Mouse (Mus musculus) CH12.LX (cell line): ENCODE results near the gene 4930563M21Rik. TPM values are rescaled to one million over a fixed set of nuclear protein-coding genes. Genes with fewer than 3 reads are reported as not detected.
A peak's percentile ranks its signal among the peaks of the same experiment; 100 is the strongest.

ENCODE experiments used
- DNase-seq: peaks from one replicate; pipeline ENCODE4 v3.0.0-alpha.2; 2013; ENCODE audit errors: extremely low read depth
- H3K27ac ChIP-seq: 2 replicates; pipeline ENCODE4 v1.5.1; 2012; ENCODE audit warnings: low read depth, mild to moderate bottlenecking, control low read depth, moderate library complexity; ENCODE audit not compliant: insufficient read depth
- H3K27me3 ChIP-seq: replicated peaks from 2 replicates; pipeline ENCODE3; 2012; ENCODE audit warnings: inconsistent platforms
- H3K36me3 ChIP-seq, 2 experiments: replicated peaks in 1 of 2; 2 replicates each; pipeline versions ENCODE3 to v1.6.1; 2012; ENCODE audit warnings: inconsistent platforms in 1 of 2, low read length in 1 of 2, mild to moderate bottlenecking in 1 of 2, mixed read lengths in 1 of 2, moderate library complexity in 1 of 2; ENCODE audit not compliant: control insufficient read depth in 1 of 2, insufficient read depth in 1 of 2
- H3K4me1 ChIP-seq, 2 experiments: 2 replicates each; pipeline ENCODE4 v1.6.1; 2012; ENCODE audit warnings: inconsistent platforms in 1 of 2, moderate library complexity in 1 of 2; ENCODE audit not compliant: insufficient read depth in 2 of 2, control insufficient read depth in 1 of 2
- H3K4me2 ChIP-seq: 2 replicates; pipeline ENCODE4 v1.6.1; 2012; ENCODE audit warnings: low read depth, mild to moderate bottlenecking, control low read depth; ENCODE audit not compliant: poor library complexity, insufficient read depth, severe bottlenecking
- H3K4me3 ChIP-seq, 3 experiments: fragments of 150-350 bp in 1 of 3; sonication (generic) in 1 of 3; replicated peaks in 1 of 3; 2 replicates each; pipeline versions ENCODE3 to v1.5.1; 2011 to 2012; ENCODE audit warnings: low read depth in 2 of 3, low read length in 2 of 3, mild to moderate bottlenecking in 2 of 3, moderate library complexity in 2 of 3, control low read depth in 1 of 3, improper control_type of control experiment in 1 of 3, inconsistent platforms in 1 of 3, mixed read lengths in 1 of 3; ENCODE audit not compliant: poor library complexity in 1 of 3
- H3K79me2 ChIP-seq: replicated peaks from 2 replicates; pipeline ENCODE4 v1.6.1; 2012; ENCODE audit warnings: mild to moderate bottlenecking, moderate library complexity; ENCODE audit not compliant: control insufficient read depth, poor library complexity, insufficient read depth, severe bottlenecking; ENCODE audit errors: extremely low read depth
- H3K9ac ChIP-seq: 2 replicates; pipeline ENCODE4 v1.6.1; 2012; ENCODE audit warnings: low read depth, mild to moderate bottlenecking, control low read depth, moderate library complexity; ENCODE audit not compliant: insufficient read depth
- H3K9me3 ChIP-seq: replicated peaks from 2 replicates; pipeline ENCODE3; 2012; ENCODE audit warnings: low read length, inconsistent platforms, mixed read lengths
- BHLHE40 ChIP-seq: IDR thresholded peaks from 2 replicates; pipeline ENCODE4 v1.6.1; 2011; ENCODE audit warnings: mild to moderate bottlenecking, low read depth, low read length, improper control_type of control experiment
- CTCF ChIP-seq, 2 experiments: IDR thresholded peaks in 1 of 2; conservative IDR thresholded peaks in 1 of 2; 2 replicates each; pipeline ENCODE4 v1.5.1; 2011 to 2012; ENCODE audit warnings: low read depth in 2 of 2, low read length in 2 of 2, improper control_type of control experiment in 1 of 2, inconsistent platforms in 1 of 2, mild to moderate bottlenecking in 1 of 2, moderate library complexity in 1 of 2
- ELF1 ChIP-seq: IDR thresholded peaks from 2 replicates; pipeline ENCODE4 v1.6.1; 2014; ENCODE audit warnings: low read depth, mild to moderate bottlenecking, inconsistent platforms, low read length, improper control_type of control experiment
- EP300 ChIP-seq: IDR thresholded peaks from 2 replicates; pipeline ENCODE4 v1.6.1; 2011; ENCODE audit warnings: low read length, improper control_type of control experiment
- ETS1 ChIP-seq: conservative IDR thresholded peaks from 2 replicates; pipeline ENCODE4 v1.6.1; 2012; ENCODE audit warnings: low read depth, mild to moderate bottlenecking, inconsistent platforms, low read length, improper control_type of control experiment, moderate library complexity
- HCFC1 ChIP-seq: IDR thresholded peaks from 2 replicates; pipeline ENCODE4 v1.6.1; 2012; ENCODE audit warnings: low read depth, mild to moderate bottlenecking, inconsistent platforms, low read length, improper control_type of control experiment
- IRF4 ChIP-seq: IDR thresholded peaks from 2 replicates; pipeline ENCODE4 v1.6.1; 2014; ENCODE audit warnings: low read depth, mild to moderate bottlenecking, inconsistent platforms, low read length, improper control_type of control experiment
- JUN ChIP-seq: IDR thresholded peaks from 2 replicates; pipeline ENCODE4 v1.6.1; 2011; ENCODE audit warnings: low read depth, mild to moderate bottlenecking, low read length, improper control_type of control experiment, moderate library complexity; ENCODE audit not compliant: insufficient read depth
- MAX ChIP-seq: IDR thresholded peaks from 2 replicates; pipeline ENCODE4 v1.6.1; 2011; ENCODE audit warnings: low read length, improper control_type of control experiment
- MYC ChIP-seq: IDR thresholded peaks from 2 replicates; pipeline ENCODE4 v1.6.1; 2011; ENCODE audit warnings: low read depth, mild to moderate bottlenecking, improper control_type of control experiment, low read length
- NELFE ChIP-seq: IDR thresholded peaks from 2 replicates; pipeline ENCODE4 v1.6.1; 2011; ENCODE audit warnings: low read depth, low read length, improper control_type of control experiment
- NRF1 ChIP-seq: IDR thresholded peaks from 2 replicates; pipeline ENCODE4 v1.6.1; 2014; ENCODE audit warnings: low read depth, mild to moderate bottlenecking, inconsistent platforms, low read length, improper control_type of control experiment, moderate library complexity
- POLR2AphosphoS2 ChIP-seq: IDR thresholded peaks from 2 replicates; pipeline ENCODE4 v1.6.1; 2011; ENCODE audit warnings: low read depth, low read length, improper control_type of control experiment
- SIN3A ChIP-seq: IDR thresholded peaks from 2 replicates; pipeline ENCODE4 v1.6.1; 2012; ENCODE audit warnings: low read length, improper control_type of control experiment, inconsistent platforms
- TBP ChIP-seq: conservative IDR thresholded peaks from 2 replicates; pipeline ENCODE4 v1.6.1; 2011; ENCODE audit warnings: low read depth, low read length, improper control_type of control experiment
- TCF12 ChIP-seq: IDR thresholded peaks from 2 replicates; pipeline ENCODE4 v1.6.1; 2014; ENCODE audit warnings: low read depth, mild to moderate bottlenecking, inconsistent platforms, low read length, improper control_type of control experiment
- UBTF ChIP-seq: IDR thresholded peaks from 2 replicates; pipeline ENCODE4 v1.6.1; 2012; ENCODE audit warnings: low read depth, mild to moderate bottlenecking, inconsistent platforms, low read length, improper control_type of control experiment, moderate library complexity
- USF1 ChIP-seq: IDR thresholded peaks from 2 replicates; pipeline ENCODE4 v1.6.1; 2014; ENCODE audit warnings: low read depth, mild to moderate bottlenecking, inconsistent platforms, low read length, improper control_type of control experiment
- USF2 ChIP-seq: conservative IDR thresholded peaks from 2 replicates; pipeline ENCODE4 v1.6.1; 2011; ENCODE audit warnings: low read depth, low read length, improper control_type of control experiment
- ZC3H11A ChIP-seq: IDR thresholded peaks from 2 replicates; pipeline ENCODE4 v1.6.1; 2012; ENCODE audit warnings: low read depth, mild to moderate bottlenecking, inconsistent platforms, low read length, improper control_type of control experiment
- ZMIZ1 ChIP-seq: IDR thresholded peaks from 2 replicates; pipeline ENCODE4 v1.6.1; 2012; ENCODE audit warnings: low read depth, mild to moderate bottlenecking, inconsistent platforms, low read length, improper control_type of control experiment
- ZNF384 ChIP-seq: IDR thresholded peaks from 2 replicates; pipeline ENCODE4 v1.6.1; 2012; ENCODE audit warnings: low read depth, low read length, improper control_type of control experiment, inconsistent platforms
- dilution Hi-C: fragments of 300-500 bp; cut with MboI; formaldehyde crosslinking; loops from 2 replicates; pipeline ENCODE4 v1.14.3; 2020; ENCODE audit warnings: low sequenced_read_pairs; ENCODE audit not compliant: extremely low pct_unique_long_range_greater_than_20kb, extremely low pct_ligation_motif_present
- in situ Hi-C: fragments of 300-500 bp; cut with MboI; formaldehyde crosslinking; loops from 3 replicates; pipeline ENCODE4 v1.14.3; 2019; ENCODE audit warnings: low sequenced_read_pairs, low pct_ligation_motif_present, low pct_unique_long_range_greater_than_20kb, mixed read lengths
- polyA plus RNA-seq: library from polyadenylated mRNA; unstranded; fragments of >175 nt; gene quantifications from 2 replicates; pipeline ENCODE4 v1.2.1, GENCODE M21; 2012; ENCODE audit warnings: low read depth; ENCODE audit not compliant: insufficient read length
- total RNA-seq, 2 experiments: library from RNA; depleted of rRNA; stranded (reverse); fragments of 300-350 nt in 1 of 2; fragments of >200 nt in 1 of 2; gene quantifications; 2 replicates each; pipeline ENCODE4 v1.2.3; 2012 to 2014

Gene 4930563M21Rik
- total and polyA plus RNA-seq, 3 experiments: not detected

- dilution Hi-C loops: no loop called here
- Histone ChIP-seq H3K36me3 (peaks cover 0 to 4% of the 10 kb centered on the region in 2 experiments), H3K4me1 (peaks cover 2 to 25% of the 10 kb centered on the region in 2 experiments; a peak in 3 of 4 replicates), H3K27me3 (no peaks in the 10 kb centered on the region), H3K79me2 (no peaks in the 10 kb centered on the region), H3K9ac (no peak overlapping the region), H3K4me2 (no peak overlapping the region), H3K9me3 (no peaks in the 10 kb centered on the region), H3K27ac (no peak overlapping the region), H3K4me3 (no peak overlapping the region)
- no peak for DNase-seq
- no peak for TF ChIP-seq HCFC1
- no peak for TF ChIP-seq UBTF
- in situ Hi-C loops: no loop called here
These were observed 69.0 kb downstream of the 4930563M21Rik start for GRCm38 (mm10) chr9:55941356-55941755.

GRCm38 (mm10) chr9:55938618-55938985 is 71.7 kb downstream of the 4930563M21Rik start:
- Histone ChIP-seq H3K79me2 (no peaks in the 10 kb centered on the region), H3K36me3 (peaks cover 0 to 4% of the 10 kb centered on the region in 2 experiments), H3K4me1 (peaks cover 2 to 25% of the 10 kb centered on the region in 2 experiments; a peak in 3 of 4 replicates), H3K27me3 (no peaks in the 10 kb centered on the region), H3K4me3 (peak overlapping the region; percentile 51 to 82 (median 74)), H3K9ac (peak overlapping the region; percentile 85), H3K27ac (no peak overlapping the region), H3K4me2 (peak overlapping the region; percentile 48), H3K9me3 (no peaks in the 10 kb centered on the region)
- in situ Hi-C loops: no loop called here
- TF ChIP-seq ZC3H11A: no peak
- peak; percentile 2 for DNase-seq
- dilution Hi-C loops: no loop called here

- dilution Hi-C loops: no loop called here
- Histone ChIP-seq H3K9ac (peak within 1 kb of the TSS; percentile 85), H3K79me2 (no peaks in the 10 kb centered on the region), H3K4me3 (peak within 1 kb of the TSS; percentile 68 to 98 (median 82)), H3K27me3 (no peaks in the 10 kb centered on the region), H3K4me2 (peak within 1 kb of the TSS; percentile 56), H3K36me3 (peaks cover 0 to 4% of the 10 kb centered on the region in 2 experiments), H3K9me3 (no peaks in the 10 kb centered on the region), H3K27ac (no peak within 1 kb of the TSS), H3K4me1 (peaks cover 2 to 25% of the 10 kb centered on the region in 2 experiments; a peak in 3 of 4 replicates)
- peak; percentile 91 for DNase-seq
- in situ Hi-C loops: no loop called here
- peak; percentile 37; the same call in 1 of the 2 replicates for TF ChIP-seq IRF4
- no peak for TF ChIP-seq ZNF384
- TF ChIP-seq SIN3A: peak; percentile 57; the same call in 1 of the 2 replicates
- TF ChIP-seq CTCF (conservative IDR thresholded peaks at IDR 0.05 in 1 of 2, IDR thresholded peaks at IDR 0.05 in 1 of 2; ENCODE audit: low read depth in 2 of 2, low read length in 2 of 2): peak in 1 of 2 experiments; percentile 32; a peak in 2 of 4 replicates
- peak; percentile 23; the same call in 1 of the 2 replicates for TF ChIP-seq HCFC1
- TF ChIP-seq BHLHE40: 0 out of 2 replicates have a peak, but pooled peaks have one; percentile 3
- 0 out of 2 replicates have a peak, but pooled peaks have one; percentile 51 for TF ChIP-seq UBTF
- TF ChIP-seq NRF1: peak; percentile 89
- peak; percentile 86 for TF ChIP-seq MAX
- TF ChIP-seq ELF1: 0 out of 2 replicates have a peak, but pooled peaks have one; percentile 17
- TF ChIP-seq NELFE: peak; percentile 76
- TF ChIP-seq ETS1: no peak
- TF ChIP-seq POLR2AphosphoS2: no peak
- peak; percentile 88 for TF ChIP-seq USF2
- TF ChIP-seq EP300: no peak
- TF ChIP-seq JUN: no peak
- TF ChIP-seq MYC: no peak
- TF ChIP-seq TCF12: peak; percentile 79
- TF ChIP-seq TBP: peak; percentile 81
- TF ChIP-seq ZMIZ1: 0 out of 2 replicates have a peak, but pooled peaks have one; percentile 46
- peak; percentile 95 for TF ChIP-seq USF1
These were observed 72.4 kb downstream of the 4930563M21Rik start, which contains the start of gene Scaper for GRCm38 (mm10) chr9:55937664-55938617. Gene Scaper, minus strand, starts transcription at chr9:55938119.
